Mouse (Mus musculus) G1E (cell line): ENCODE measurements around the gene Rgs3. TPM values are rescaled to one million over a fixed set of nuclear protein-coding genes. Genes with fewer than 3 reads are reported as not detected.
A peak's percentile ranks its signal among the peaks of the same experiment; 100 is the strongest.

ENCODE experiments used
- ATAC-seq: 2 replicates; pipeline ENCODE4 v1.8.0; 2016; ENCODE audit warnings: mild to moderate bottlenecking; ENCODE audit not compliant: insufficient number of reproducible peaks, poor library complexity, low FRiP score, severe bottlenecking; ENCODE audit errors: extremely low read depth
- DNase-seq: peaks from one replicate; pipeline ENCODE4 v3.0.0; 2012; ENCODE audit warnings: low spot score
- H3K27me3 ChIP-seq: 2 replicates; pipeline ENCODE4 v1.6.1; 2012; ENCODE audit warnings: mild to moderate bottlenecking, low read length, inconsistent platforms; ENCODE audit not compliant: insufficient read depth
- H3K36me3 ChIP-seq: replicated peaks from 2 replicates; pipeline ENCODE3; 2012; ENCODE audit warnings: mild to moderate bottlenecking, inconsistent platforms
- H3K4me1 ChIP-seq: 2 replicates; pipeline ENCODE4 v1.6.1; 2012; ENCODE audit warnings: low read depth, low read length, inconsistent platforms, mixed read lengths; ENCODE audit not compliant: insufficient read depth
- H3K4me3 ChIP-seq: 2 replicates; pipeline ENCODE4 v1.5.1; 2012; ENCODE audit warnings: low read depth, mild to moderate bottlenecking, inconsistent platforms, low read length, moderate library complexity, mixed read lengths
- H3K9me3 ChIP-seq: replicated peaks from 2 replicates; pipeline ENCODE4 v1.6.1; 2012; ENCODE audit warnings: inconsistent platforms
- CTCF ChIP-seq: IDR thresholded peaks from 2 replicates; pipeline ENCODE4 v1.5.1; 2012; ENCODE audit warnings: low read depth, low read length, inconsistent platforms, mixed read lengths
- GATA1 ChIP-seq: IDR thresholded peaks from 2 replicates; pipeline ENCODE4 v1.6.1; 2012; ENCODE audit warnings: borderline replicate concordance, low read length, inconsistent platforms, mixed read lengths
- GATA2 ChIP-seq: IDR thresholded peaks from 2 replicates; pipeline ENCODE4 v1.6.1; 2012; ENCODE audit warnings: low read depth, low read length, inconsistent platforms, borderline replicate concordance
- POLR2AphosphoS5 ChIP-seq: IDR thresholded peaks from 2 replicates; pipeline ENCODE4 v1.6.1; 2012; ENCODE audit warnings: low read depth, low read length, inconsistent platforms; ENCODE audit not compliant: insufficient replicate concordance
- TAL1 ChIP-seq: conservative IDR thresholded peaks from 2 replicates; pipeline ENCODE4 v1.6.1; 2012; ENCODE audit warnings: low read depth, low read length, inconsistent platforms, mixed read lengths
- polyA plus RNA-seq: library from polyadenylated mRNA; stranded (reverse); fragments of >175 nt; gene quantifications from 2 replicates; pipeline ENCODE4 v1.2.3, GENCODE M21; 2012
- total RNA-seq, 2 experiments: library from RNA; stranded (forward) in 1 of 2; stranded (reverse) in 1 of 2; fragments of 200-1000 nt in 1 of 2; fragments of >200 nt in 1 of 2; fragmentation: Nextera tagmentation in 1 of 2; gene quantifications; 2 replicates each; pipeline ENCODE4 v1.2.3; 2014 to 2017

Gene Rgs3
- total and polyA plus RNA-seq, 3 experiments, result 0.16 TPM; not detected in 2

DNA sequence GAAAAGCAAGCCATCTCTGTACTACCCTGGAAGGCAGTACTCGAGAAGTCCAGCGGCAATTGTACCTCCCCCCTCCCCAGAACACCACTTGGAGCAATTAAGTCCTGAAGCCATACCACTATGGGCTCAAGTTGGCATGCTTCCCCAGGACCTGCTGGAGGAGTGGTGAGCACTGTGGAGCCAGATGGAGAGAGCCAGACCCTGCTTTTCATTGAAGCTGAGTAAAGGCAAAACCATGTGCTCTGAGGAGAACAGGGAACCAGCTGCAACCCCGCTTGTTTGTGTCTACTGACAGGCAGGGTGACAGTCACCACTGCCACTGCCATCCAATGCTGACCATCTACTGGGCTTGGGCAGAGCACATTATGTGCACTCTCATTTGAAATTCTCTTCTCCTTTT, 17.8 kb upstream of the Rgs3 start:
- no peak for DNase-seq
- ATAC-seq, result no peak
- Histone ChIP-seq H3K4me1 (no peaks in the 10 kb centered on the region), H3K9me3 (no peaks in the 10 kb centered on the region), H3K36me3 (no peaks in the 10 kb centered on the region), H3K27me3 (peaks cover 4% of the 10 kb centered on the region), H3K4me3 (no peak overlapping the region)
- TF ChIP-seq CTCF (no peak), POLR2AphosphoS5 (no peak), GATA2 (no peak), TAL1 (no peak), GATA1 (no peak)

DNA sequence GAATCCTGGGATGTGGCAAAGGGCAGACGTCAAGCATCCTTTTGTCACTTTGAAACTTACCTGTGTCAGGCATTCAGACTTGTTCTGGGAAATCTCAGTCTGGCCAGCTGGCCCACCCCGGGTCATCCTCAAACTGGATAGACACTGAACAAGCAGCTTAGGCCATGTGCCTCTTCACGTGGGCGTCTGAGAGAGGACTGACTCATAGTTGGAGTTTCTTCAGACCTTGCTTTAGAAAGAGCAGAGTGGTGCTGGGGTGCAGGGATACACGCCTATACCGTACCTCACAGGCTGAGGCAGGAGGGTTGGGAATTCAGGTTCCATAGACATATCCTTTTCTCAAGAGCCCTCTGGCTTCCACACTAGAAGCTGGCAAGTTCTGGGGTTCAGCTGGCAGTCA, 15.9 kb upstream of the Rgs3 start:
- no peak overlapping the region for H3K4me3 ChIP-seq
- H3K36me3 ChIP-seq, result no peaks in the 10 kb centered on the region
- TF ChIP-seq POLR2AphosphoS5, result no peak
- TF ChIP-seq TAL1, result no peak
- TF ChIP-seq CTCF, result no peak
- TF ChIP-seq GATA1, result no peak
- no peak for TF ChIP-seq GATA2
- ATAC-seq (no peak), DNase-seq (no peak)
- H3K9me3 ChIP-seq, result no peaks in the 10 kb centered on the region
- H3K4me1 ChIP-seq, result no peaks in the 10 kb centered on the region
- peaks cover 4% of the 10 kb centered on the region for H3K27me3 ChIP-seq

DNA sequence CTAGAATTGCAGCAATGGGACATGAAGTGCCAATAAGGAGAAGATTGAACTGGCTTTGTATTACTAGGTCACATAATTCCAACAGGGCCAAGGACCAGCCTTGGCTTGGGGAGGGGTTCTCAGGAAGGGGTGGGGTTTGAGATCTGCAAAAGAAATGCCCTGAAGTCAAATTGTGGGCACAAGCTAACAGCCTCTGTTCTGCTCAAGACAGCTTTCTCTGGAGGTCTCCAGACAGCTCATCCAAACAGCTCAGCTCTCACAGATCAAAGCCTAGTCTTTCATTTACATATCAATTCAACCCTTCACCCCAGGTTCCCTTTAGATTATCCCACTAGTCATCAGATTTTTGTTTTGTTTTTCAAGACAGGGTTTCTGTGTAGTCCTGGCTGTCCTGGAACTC, 14.8 kb upstream of the Rgs3 start:
- ATAC-seq, result no peak
- Histone ChIP-seq H3K9me3 (no peaks in the 10 kb centered on the region), H3K4me1 (no peaks in the 10 kb centered on the region), H3K36me3 (no peaks in the 10 kb centered on the region), H3K27me3 (peaks cover 4% of the 10 kb centered on the region), H3K4me3 (no peak overlapping the region)
- TF ChIP-seq GATA1, result no peak
- TF ChIP-seq GATA2, result no peak
- TF ChIP-seq POLR2AphosphoS5, result no peak
- TF ChIP-seq TAL1, result no peak
- no peak for TF ChIP-seq CTCF
- DNase-seq, result no peak

DNA sequence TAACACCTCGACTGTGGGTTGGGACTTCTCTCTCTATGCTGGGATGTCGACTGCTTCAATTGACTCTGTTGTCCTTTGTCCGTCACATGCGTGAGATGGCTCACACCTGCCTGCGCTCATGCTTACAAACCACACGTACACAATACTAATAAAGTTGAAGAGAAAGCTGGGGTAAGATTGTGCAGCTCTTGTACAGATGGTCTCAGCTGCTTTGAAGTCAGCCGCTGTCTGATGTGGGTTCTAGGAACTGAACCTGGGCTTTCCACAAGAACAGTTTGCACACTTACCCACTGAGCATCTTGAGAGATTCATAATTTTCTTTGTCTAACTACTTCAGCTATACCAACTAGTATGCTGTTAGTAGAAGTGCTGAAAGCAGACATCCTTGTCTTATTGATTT, 7.7 kb upstream of the Rgs3 start:
- no peak for ATAC-seq
- TF ChIP-seq TAL1 (no peak), CTCF (no peak), GATA2 (no peak), POLR2AphosphoS5 (no peak), GATA1 (no peak)
- Histone ChIP-seq H3K27me3 (no peaks in the 10 kb centered on the region), H3K9me3 (no peaks in the 10 kb centered on the region), H3K4me3 (no peak overlapping the region), H3K4me1 (no peaks in the 10 kb centered on the region), H3K36me3 (no peaks in the 10 kb centered on the region)
- DNase-seq, result no peak

DNA sequence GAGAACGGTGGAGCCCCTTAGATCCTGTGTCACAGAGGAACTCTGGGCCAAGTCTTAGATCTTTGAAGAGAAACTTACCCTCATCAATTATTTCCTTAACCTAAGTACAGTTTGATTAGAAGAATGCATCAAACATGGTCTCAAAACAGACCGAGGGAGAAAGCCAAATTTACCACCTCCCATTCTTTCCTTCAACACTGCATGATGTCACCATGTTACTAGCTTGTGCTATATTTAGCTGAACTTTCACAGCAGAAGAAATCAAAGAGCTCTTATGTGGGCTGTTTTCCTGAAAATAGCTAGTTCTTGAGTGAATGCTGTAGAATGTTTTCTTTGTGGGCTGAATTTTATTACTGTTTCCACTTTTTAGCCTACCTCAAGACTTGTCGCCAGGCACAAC, 2.2 kb upstream of the Rgs3 start:
- H3K9me3 ChIP-seq, result no peaks in the 10 kb centered on the region
- H3K27me3 ChIP-seq, result no peaks in the 10 kb centered on the region
- no peak overlapping the region for H3K4me3 ChIP-seq
- H3K36me3 ChIP-seq, result no peaks in the 10 kb centered on the region
- ATAC-seq, result no peak
- no peak for DNase-seq
- H3K4me1 ChIP-seq, result no peaks in the 10 kb centered on the region
- TF ChIP-seq TAL1 (no peak), GATA1 (no peak), CTCF (no peak), GATA2 (no peak), POLR2AphosphoS5 (no peak)

DNA sequence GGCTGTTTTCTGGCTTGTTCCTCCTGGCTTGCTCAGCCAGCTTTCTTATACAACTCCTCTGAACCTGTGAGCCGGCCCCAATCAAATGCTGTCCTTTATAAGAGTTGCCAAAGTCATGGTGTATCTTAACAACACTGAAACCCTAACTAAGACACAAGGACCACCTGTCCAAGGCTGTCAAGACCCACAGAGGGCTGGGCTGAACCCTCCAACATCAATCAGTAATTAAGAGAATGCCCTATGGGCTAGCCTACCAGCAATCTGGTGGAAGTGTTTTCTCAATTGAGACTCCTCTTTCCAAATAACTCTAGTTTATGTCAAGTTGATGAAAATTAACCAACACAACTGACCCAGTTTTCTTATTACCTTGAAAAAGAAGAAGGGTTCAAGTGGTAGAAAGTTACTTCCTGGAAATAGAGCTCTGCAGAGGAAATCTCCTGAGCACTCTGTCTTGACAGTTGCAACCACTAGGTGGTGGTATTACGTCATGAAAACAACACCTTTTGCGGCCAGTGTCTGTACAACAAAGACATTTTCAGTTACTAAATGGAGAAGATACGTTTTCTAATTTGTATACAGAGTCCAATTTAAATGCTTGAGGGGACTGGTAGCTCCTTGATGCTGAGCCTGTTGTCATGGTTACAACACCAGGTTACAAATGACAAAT, 1.4 kb downstream of the Rgs3 start:
- peaks cover 3% of the 10 kb centered on the region; the same call in 1 of the 2 replicates for H3K27me3 ChIP-seq
- no peaks in the 10 kb centered on the region for H3K36me3 ChIP-seq
- H3K4me1 ChIP-seq, result no peaks in the 10 kb centered on the region
- H3K9me3 ChIP-seq, result no peaks in the 10 kb centered on the region
- no peak; the same call in 1 of the 2 replicates for TF ChIP-seq CTCF
- TF ChIP-seq TAL1, result no peak
- TF ChIP-seq GATA1, result no peak
- no peak for TF ChIP-seq POLR2AphosphoS5
- TF ChIP-seq GATA2, result no peak
- H3K4me3 ChIP-seq, result no peak overlapping the region
- ATAC-seq (peak; percentile 57; the same call in 1 of the 2 replicates), DNase-seq (peak; percentile 22)

DNA sequence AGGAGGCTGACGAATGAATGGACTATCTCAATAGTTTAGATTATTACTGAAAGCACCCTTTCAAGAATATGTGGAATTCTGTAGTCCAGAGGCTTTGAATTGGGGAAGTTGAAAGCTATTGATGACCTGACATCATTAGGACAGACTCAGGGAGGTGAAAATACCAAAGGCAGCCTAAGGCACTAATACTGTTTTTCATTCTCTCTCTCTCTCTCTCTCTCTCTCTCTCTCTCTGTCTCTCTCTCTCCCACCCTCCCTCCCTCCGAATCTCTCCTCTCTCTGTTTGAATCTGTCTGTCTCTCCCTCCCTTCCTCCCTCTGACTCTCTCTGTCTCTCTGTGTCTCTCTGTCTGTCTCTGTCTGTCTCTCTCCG, 2.0 kb downstream of the Rgs3 start:
- Histone ChIP-seq H3K4me1 (no peaks in the 10 kb centered on the region), H3K4me3 (no peak overlapping the region), H3K36me3 (no peaks in the 10 kb centered on the region), H3K27me3 (peaks cover 3% of the 10 kb centered on the region; the same call in 1 of the 2 replicates), H3K9me3 (no peaks in the 10 kb centered on the region)
- no peak for DNase-seq
- no peak for ATAC-seq
- no peak for TF ChIP-seq GATA2
- TF ChIP-seq POLR2AphosphoS5, result no peak
- TF ChIP-seq TAL1, result no peak
- TF ChIP-seq CTCF, result no peak
- no peak for TF ChIP-seq GATA1
